Mouse (Mus musculus) stomach, postnatal 0 days (tissue): ENCODE results near the gene Rbm41.

Source experiments
- CTCF ChIP-seq: IDR thresholded peaks from 2 replicates; pipeline ENCODE4 v1.5.1; 2016; ENCODE audit warnings: antibody characterized with exemption, low read depth, mild to moderate bottlenecking, moderate library complexity
- EP300 ChIP-seq: optimal IDR thresholded peaks from 2 replicates; pipeline ENCODE3; 2016; ENCODE audit warnings: antibody characterized with exemption

GRCm38 (mm10) chrX:139997740-139998690, at the start of gene Rbm41:
- TF ChIP-seq CTCF (no peak), EP300 (no peak)
